Mouse (Mus musculus) embryo, embryonic 11 days (tissue): ENCODE measurements at regions not wholly inside any gene's neighbourhood (a gene's known extent, or its start where the extent isn't known, plus 50 kb on each side); places are given as distances from the start of the nearest gene placed in this dataset.

Experiments
- DNase-seq: peaks from one replicate; pipeline ENCODE4 v3.0.0-alpha.2; 2015

DNA sequence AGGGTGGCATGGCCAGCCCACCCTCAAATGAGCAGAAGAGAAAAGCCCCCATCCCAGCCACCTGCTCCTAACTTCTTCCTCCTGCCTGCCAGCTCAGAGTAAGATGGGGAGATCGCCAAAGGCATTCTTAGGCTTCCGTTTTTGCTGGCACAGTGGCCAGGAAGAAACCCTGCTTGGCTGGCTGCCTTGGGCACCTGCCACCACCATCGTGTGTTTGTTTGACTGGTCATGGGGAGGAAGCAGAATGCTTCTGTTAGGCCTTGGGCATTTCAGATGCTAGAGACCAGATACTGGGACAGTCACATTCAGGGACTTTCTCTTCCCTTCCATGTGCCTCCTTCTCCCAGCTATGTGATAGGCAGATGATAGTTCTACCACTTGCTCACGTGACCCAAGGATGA lies 1283.7 kb upstream of the A1bg start:
- DNase-seq = no peak

DNA sequence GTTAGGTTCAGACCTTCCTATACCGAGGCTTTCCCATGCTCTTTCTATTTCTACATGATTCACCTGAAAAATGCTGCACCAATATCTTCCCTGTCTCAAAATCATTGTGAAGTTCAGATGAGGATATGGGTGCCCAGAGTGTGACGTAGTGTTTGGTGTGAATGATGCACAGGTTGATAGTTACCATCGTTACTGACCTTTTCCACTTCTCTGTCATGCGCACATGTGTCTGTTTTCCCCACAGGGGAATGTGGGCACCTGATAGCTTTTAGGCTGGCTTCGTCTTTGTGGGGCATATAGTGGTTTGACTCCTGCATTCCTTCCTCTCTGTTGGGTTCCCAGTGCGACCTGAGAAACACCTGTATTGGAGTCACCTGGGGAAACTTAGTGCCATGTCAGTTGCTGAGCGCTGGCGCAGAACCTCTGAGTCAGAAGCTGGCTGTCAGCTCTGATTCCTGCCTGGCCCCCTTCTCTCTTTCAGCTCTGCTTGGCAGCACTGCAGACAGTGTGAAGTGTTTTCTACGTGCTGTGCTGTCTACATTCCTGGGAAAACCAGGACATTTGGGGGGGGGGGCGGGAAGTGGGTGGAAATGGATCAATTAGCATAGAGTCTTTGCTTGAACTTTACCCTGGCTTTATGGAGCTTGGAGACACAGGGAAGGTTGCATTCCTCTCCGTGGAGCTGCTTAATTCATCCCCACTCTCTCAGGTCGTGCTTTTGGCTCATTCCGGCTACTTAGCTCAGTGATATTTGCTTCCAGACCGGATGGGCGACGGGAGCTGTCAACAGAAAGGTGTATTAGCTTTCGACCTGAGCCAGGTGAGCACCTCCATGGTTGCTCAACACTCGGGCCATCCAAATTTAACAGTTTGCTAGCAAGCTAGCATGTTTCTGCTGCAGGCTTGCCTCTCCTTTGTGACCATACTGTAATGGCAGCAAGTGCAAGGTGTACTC lies 1281.4 kb upstream of the A1bg start:
- no peak for DNase-seq

DNA sequence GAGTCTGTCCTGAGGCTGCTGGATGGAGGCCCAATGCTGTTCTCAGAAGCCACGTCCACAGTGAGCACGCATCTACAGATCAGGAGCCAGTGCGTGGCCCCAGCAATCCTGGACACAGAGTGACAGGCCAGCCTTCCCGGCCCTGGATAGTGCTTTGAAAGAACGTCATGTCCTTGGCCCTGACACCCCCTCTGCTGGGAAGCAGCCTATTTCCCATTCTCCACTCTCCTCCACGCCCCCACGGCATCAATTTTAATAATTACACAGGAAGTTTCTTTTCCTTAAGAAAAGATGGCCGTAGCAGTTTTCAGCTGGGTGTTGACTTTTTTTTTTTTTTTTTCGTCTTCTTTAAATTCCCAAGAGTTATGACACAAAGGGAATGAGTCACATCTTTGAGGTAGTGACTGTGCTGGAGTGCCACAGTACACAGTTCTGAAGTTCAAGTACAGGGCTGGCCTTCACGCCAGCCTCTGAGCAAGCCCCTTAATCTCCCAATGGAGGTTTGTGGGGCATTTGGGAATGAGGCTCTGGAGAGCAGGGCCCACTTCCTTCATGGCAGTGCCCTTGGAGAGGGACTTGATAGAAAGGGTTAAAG lies 1280.1 kb upstream of the A1bg start:
- no peak for DNase-seq

DNA sequence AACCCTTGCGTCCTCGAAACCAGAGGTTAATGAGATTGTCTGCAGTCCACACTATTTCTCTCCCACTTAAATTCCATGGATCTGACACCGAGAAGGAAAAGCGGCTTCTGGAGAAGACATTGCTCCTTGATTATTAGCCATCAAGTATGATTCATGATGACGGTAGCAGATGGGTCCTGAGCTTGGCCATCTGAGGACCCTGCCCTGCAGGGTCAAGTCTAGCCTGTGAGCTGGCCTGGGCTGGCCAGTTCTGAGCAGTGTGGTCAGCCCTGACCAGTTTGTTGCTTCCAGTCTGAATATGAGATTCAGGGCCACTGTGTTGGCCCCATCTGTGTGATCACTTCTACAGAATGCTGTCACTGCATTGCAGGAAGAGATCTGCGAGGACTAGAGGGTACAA lies 1275.9 kb upstream of the A1bg start:
- DNase-seq = no peak

DNA sequence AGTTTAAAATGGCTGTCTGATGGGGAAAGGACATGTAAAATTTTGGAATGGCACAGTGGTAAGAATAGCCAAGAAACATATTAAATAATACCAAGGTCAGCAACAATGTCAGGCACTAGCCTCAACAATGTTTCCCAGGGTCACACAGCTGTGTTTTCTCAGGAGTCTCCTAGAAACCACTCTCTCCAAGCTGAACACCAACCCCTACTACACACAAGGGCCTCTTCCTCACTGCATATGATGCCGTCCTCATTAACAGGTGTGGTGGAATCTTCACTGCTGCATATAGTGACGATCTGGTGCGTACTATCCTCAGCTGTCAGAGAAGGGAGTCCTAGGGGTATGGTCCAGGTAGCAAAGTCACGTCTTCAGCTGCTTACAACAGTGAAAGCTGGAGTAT lies 1275.4 kb upstream of the A1bg start:
- no peak for DNase-seq

DNA sequence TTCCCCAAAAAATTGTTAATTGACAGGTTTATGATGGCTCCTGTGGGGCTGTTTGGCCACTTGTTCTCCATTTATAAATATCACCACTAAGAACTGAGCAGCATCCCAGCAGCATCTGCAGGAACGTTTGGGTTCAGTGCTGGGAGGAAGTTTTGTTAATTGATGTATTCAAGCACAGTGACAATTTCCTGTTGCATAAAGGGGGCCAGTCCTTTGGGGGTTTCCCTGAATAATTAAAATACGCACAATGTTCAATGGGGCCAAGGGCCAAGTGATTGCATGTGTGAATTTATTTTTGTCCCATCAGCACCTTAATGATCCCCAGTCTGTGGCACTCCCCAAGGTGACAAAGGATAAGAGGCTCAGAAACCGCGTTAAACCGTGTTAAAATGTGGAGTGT lies 1272.6 kb upstream of the A1bg start:
- no peak for DNase-seq

DNA sequence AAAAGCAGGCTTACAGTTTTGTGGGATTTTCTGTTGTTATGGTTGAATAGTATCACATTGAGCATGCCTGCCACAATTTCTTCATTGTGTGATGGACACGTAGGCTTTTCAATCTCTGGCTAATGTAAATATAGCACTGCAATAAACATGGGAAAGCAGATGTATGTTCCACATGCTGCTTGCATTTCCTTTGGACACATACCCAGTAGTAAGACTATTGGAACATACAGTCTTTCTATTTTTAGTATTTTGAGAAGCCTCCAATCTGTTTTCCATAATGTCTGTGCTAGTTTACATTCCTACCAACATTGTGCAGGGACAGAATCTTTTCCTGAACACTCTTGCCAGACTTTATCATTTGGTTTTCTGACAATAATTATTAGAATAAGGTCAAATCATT lies 1269.9 kb upstream of the A1bg start:
- no peak for DNase-seq

DNA sequence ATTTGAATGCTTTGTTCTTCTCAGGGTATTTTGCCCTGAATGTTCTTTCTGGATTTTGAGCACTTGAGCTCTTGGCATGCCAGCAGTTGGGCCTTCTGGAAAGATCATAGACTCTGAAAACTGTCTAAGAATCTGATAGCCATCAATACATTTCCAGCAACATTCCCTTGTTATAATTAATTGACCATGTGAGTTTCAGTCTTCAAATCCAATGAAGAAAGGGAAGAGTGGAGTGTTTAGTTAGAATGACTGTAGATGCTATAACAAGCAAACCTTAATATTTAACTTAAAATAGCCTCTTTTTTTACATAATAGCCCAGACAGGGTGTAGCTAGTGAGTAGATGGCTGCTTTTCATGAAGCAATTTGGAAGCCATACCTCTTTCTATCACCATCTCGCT lies 1268.8 kb upstream of the A1bg start:
- no peak for DNase-seq

DNA sequence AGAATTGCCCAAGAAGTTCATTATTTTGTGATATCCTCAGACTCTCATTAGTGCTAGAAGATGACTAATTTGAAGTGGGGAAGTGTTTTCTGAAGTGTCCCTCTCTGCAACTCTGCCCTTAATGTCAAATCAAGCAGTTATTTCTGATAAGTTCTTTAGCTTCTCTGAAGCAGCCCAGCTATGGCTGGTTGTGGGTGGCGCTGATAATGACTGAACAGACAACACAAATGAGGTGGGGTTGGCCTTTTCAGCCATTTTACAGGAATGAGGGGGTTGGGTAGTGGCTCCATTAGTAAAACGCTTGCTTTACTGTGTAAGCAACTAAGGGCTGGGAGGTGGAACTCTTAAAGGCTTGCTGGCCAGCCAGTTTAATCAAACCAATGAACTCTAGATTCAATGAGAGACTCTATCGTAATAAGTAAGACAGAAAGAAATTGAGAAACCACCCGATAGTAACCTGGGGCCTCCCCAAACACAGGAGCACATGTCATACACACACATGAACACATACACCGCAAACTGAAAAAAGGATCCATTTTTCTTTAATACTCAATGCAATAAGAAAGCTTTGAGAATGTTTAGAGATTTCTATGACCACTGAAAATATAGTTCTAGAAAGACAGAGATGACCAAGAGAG lies 1268.3 kb upstream of the A1bg start:
- DNase-seq = no peak

DNA sequence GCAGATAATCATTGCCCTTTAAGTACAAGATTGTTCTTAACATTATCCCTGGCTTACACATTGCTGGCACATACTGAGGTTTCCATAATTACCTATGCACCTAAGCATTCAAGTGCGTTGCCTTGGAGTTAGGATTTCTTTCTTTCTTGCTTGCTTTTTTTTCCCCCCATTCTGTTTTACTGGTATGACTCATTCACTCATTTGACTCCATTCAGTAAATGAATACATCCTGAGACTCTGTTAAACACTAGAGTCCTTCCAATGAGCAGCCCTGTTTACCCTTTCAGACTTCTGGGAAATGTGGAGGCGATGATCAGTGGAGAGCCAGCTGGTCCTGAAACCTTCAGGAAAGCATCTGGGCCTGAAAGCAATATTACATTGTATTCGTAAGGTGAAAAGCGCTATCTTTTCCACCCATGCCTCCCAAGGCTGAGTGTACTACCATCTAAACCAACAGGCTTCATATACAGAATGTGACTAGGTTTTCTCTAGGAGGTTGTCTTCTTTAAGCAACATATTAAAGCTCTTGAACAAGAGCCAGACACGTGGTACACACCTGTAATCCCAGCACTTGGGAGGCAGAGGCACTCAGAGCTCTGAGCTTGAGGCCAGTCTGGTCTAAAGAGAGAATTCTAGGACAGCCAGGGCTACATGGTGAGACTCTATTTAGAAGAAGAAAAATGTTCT lies 1267.6 kb upstream of the A1bg start:
- DNase-seq = no peak

DNA sequence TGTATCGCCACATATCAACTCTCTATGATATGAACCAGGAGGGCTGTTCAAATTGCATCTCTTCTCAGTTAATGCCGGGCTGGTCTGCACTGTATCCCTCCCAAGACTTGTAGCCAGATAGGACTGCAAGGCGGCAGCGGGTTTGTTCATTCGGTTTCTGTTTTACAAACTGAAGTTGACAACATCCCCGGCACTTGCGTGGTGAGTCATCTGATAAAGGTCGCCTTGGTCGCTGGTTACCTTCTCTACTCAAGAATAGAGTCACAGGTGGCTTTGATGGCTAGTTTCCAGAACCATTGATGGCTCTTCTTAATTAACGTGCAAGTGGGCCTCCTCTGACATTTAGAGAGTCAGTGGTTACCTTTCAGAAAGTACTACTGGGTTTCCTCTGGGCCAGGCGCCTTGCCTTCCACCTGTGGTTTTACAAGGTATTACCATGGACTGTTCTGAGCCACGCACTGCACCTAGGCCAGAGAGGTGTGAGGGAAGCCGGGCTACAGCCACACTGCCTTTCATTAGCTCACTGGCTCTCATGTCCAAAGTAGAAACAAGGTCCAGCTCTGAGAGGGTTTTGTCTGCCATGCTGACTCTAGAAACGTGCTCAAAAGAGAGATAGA lies 1266.9 kb upstream of the A1bg start:
- DNase-seq = no peak

DNA sequence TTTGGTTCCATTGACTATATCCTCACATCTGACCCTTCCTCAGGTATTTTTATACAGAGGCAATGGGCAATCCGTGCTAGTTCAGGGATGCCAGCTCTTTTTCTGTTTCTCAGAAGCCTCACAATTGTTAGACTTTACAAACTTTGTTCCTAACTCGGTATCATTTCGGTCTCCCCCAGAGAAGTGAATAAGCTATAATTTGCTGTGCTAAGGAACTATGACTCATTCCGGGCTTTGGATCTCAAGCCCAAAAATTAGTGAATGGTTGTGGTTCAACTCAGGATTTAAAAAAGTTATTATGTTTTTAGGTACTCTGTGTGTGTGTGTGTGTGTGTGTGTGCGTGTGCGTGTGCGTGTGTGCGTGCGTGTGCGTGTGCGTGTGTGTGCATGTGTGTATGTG lies 1263.7 kb upstream of the A1bg start:
- DNase-seq = no peak

DNA sequence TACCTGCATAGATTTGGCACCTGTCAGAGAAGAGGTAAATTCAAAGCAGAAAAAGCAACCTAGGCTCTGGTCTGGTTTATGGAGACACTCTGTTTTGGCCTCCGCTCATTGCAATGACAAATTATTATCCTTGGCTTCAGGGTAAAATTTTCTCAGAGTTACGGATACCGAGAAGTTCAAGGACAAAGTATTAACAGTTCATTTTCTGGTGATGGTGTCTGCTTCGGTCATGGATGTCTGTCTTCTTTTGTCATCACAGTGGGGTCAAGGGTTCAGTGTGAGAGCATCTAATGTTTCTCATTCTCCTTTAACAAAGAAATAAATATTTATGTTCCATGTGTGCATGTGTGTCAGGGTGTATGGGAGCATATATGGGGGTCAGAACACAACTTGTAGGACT lies 1261.0 kb upstream of the A1bg start:
- no peak for DNase-seq

DNA sequence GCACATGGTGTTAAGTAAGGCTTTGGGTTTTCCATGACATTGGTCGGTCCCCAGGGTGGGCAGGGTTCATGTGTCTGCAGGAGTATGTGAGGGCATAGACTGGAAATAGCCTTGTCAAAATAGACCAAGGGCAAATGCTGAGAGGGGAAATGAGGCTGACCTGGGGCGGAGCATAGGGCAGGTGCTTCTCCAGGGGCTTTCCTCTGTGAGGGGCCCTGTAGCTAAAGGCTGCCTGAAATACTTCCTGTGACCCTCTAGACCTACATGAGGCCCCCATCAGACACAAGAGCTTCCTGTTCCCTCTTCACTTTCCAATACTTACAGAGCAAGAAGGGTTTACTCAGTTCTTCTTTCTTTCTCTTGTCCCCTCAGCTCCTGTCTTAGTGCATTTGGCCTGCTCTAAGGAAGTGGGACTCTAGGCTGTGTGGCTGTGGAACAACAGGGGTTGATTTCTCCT lies 1258.7 kb upstream of the A1bg start:
- DNase-seq = no peak

DNA sequence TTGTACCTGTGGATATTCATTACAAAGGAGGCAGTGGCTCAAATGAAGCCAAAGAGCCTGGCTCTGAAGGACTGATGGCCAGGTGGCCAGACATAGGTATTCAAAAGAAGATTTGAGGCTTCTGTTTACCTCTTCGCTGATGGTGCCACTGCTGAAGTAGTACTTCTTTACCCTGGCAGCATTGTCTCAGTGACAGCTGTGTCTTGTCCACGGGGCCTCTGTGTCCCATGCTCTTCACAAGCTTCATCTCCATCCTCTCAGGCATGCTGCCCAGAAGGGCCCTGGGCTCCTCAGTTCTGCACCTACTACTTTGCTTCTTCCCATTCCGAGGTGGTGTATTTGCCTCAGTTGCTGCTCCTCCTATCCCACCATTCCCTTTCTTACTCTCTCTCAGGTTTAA lies 1257.9 kb upstream of the A1bg start:
- no peak for DNase-seq

DNA sequence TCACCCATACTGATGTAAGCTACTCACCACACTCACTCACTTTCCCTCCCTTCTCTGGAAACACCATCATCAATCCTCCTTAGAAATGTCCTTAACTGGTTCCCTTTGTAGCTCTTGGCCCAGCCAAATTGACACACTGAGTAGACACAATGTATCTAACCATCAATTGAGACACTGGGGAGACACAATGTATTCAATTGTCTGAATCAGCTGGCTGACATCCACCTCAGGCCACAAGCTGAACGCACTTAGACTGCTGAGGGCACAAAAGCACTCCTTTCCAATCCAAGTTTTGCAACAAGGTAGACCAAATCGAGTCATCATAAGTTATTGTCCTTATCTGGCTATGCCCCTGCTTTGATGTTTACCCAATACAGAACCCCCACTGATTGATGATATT lies 1257.0 kb upstream of the A1bg start:
- DNase-seq = no peak

DNA sequence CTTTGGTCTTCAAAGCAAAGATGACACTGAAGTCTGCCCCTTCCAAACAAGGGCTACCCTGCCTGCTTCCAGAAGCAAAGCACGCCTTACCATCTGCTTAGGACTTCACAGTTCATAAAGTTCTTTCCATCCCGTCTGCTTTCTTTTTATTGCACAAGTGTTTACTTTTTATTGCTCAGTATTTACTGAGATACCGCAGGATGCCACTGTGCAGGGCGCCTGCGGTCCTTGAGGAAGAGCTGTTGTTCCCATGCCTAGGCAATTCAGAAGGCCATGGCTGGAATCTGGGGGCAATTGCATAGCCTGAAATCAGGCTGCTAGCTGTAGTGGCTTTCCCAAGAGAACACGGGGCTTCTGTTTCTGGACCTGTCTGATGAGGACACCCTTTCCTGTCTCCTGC lies 1255.8 kb upstream of the A1bg start:
- no peak for DNase-seq

DNA sequence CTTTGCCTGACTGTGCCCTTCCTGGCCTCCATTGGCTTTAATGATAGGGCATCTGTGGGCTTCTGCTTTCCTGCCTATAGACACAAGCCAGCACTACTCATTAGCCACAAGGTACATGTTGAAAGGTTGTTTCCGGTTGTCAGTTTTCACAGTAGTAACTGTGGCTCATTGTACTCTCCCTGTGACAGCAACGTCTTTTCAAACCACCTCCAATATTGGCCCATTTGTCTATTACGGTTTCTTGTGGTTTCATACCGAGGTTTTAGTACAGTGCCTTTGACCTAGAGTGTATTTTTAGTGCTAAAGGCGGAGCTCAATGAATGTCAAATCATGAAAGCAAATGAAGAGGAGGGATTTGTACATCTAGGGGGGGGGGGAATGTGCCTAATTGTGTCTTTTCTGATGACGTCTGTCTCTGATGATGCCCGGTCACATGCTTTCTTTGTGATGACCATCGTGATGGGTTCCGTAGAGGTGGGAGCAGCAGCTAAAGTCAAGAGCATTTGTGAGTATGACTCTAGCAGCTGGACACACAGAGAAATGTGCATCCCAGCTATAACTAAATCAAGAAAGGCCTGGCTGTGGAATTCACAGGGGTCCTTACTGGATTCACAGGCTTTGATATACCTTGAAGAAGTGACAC lies 1255.1 kb upstream of the A1bg start:
- no peak for DNase-seq

DNA sequence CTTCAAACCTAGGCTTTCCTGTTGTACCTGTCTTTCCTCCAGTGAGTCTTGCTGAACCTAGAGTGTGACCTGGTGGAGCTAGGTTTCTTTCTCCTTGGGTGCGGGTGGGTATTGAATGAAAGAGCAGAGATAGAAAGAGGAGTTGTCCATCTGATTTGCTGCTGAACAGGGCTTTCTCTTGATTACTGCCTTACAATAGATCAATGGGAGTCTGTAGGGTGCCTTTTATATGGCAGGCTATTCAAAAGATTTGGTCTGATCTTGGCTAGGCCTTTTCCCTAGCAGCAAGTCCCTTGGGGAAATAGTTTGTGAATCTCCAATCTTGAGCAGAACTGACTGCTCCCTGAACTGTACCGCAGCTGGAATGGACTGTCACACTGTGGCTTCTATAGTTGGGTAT lies 1253.3 kb upstream of the A1bg start:
- no peak for DNase-seq

DNA sequence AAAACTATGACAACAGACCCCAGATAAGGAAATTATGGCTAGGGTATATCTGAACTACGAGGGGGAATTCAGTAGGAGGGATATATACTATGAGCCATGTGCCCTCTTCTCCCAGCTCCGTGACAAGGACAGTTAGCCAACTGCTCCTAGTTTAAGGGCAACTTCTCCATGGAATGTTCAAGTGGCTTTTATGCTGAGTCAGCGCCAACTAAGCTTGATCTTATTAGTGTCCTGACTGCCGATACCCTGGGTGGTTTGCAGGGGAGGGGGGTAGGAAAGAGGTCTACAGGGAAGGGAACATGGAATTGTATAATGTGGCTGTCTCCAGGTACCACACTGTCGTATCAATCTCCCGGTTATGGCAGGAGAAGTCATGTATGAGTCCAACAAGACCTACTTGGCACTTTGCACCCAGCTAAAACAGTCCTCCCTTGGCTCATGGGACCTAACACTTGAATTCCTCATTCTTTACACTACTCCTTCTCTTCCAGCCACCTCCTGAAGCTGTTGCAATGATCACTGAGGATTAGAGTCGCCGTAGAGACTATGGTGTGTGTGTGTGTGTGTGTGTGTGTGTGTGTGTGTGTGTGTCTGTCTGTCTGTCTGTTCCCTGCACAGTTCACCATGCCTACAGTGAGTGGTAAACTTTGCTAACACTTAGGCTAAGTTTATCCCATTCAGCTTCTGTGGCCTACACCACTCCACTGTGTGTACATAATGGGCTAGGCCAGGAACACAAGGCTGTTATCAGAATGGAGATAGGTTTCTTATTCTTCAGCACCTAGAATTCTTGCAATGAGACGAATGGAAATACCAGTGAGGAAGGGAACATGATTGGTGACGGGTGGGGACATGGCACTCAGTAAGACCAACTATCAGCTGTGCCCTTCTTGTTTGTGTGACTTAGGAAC lies 1251.1 kb upstream of the A1bg start:
- no peak for DNase-seq

DNA sequence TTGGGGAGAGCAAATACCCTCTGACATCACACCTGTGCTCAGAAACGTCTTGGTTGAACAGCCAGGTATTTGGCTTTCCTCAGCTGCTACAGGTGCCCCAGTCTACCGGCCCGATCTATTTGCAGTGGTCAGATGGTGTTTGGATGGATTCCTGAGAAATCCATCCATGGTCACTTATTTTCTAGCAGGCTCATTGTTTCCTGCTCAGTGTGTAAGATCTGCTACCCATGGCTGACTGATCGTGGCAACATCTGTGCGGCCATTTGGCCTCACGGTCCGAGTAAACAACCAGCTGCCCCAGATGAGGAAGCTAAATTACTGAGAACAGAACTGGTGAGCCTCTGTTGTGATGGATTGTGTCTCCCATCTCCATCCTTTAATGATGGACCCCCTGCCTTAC lies 1248.8 kb upstream of the A1bg start:
- DNase-seq = no peak
